Mouse (Mus musculus) retina, postnatal 7 days (tissue): ENCODE measurements around the gene Pate3.
"Not testable (repeated sequence)": the region's sequence is repeated elsewhere in the genome, so short reads cannot be mapped to it uniquely, and the experiment has no call there.

ENCODE experiments used
- DNase-seq: peaks from one replicate; pipeline ENCODE4 v3.0.0-alpha.2; 2012; ENCODE audit warnings: low read depth, low spot score

The Pate3 gene

DNA sequence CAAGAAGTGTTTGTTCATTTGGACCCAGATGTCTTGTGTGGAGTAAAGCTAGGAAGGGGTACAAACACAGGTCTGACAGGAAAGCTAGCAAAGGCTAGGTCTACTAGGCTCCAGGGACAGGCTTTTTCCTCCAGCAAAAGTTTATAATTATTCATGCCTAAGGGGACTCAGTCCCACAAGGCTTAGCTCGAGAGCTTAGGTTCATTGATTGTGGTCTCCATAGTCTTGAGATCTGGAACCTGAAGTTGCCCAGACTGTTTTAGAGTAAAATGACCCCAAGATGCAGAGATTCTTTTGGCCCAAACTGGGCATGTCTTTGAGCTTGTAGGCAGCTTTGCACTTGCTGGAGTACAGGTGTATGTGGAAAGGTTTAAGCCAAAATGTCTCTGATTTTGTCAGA is at the start of gene Pate3:
TSS of gene Pate3 (minus strand) at position 101 of the 400 bp plus-strand sequence.
- no peak for DNase-seq

DNA sequence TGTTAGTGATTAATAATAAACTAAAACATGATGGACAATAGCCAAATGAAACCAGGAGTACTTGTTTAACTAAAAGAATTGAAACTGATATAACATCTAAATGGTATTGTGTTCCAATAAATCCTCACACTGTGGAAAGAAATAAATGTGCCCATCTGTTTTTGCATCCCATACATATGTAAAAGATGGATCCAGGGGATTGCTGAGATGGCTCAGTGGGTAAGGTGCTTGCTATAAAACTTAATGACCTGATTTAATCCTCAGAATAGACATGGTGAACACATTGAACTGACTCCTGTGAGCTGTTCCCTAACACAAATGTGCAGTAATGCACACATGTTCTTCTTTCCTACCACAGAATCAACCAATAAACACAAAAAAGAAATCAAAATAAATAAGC is 43.9 kb upstream of the Pate3 start:
- DNase-seq = no peak

GRCm38 (mm10) chr9:35687013-35687412 is 39.0 kb upstream of the Pate3 start, which contains the start of gene Pate1:
TSS of gene Pate1 (minus strand) at chr9:35687390.
- no peak for DNase-seq

DNA sequence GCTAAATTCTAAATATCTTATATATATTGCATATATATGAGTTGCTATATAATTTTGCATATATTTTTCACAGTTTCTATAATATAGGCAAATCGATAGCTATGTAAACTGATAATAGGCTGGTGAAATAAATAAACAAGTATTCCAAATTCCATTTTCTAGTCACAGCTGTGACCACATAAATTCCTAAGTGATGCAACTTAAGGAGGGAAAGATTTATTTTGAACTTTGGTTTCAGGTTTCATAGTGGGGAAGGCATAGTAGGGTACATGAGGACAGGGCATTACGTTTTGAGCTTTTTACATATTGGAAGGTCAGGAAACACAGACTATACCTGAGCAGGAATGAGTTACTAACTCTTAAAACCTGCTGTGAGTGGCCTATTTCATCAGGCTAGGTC is 25.6 kb upstream of the Pate3 start:
- DNase-seq = no peak

DNA sequence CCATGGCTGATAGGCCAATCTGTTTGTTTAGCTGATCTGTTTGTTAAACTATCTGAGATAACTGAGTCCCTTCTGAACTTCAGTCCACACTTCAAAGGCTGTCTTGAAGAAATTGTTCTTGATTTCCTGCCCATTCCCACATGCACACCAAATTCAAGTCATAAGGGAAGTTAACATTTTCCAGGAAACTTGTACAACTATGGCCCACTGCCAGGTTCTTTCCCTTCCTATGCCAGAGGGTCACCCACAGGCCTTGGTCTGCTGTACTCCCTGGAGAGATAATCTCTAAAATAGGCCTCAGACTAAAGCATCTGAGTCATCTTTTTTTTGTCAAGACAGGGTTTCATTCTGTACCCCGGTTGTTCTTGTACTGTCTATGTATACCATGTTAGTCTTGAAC is 15.0 kb downstream of the Pate3 start:
- DNase-seq = no peak

GRCm38 (mm10) chr9:35616784-35617183 is 31.2 kb downstream of the Pate3 start:
- DNase-seq = not testable (repeated sequence)

DNA sequence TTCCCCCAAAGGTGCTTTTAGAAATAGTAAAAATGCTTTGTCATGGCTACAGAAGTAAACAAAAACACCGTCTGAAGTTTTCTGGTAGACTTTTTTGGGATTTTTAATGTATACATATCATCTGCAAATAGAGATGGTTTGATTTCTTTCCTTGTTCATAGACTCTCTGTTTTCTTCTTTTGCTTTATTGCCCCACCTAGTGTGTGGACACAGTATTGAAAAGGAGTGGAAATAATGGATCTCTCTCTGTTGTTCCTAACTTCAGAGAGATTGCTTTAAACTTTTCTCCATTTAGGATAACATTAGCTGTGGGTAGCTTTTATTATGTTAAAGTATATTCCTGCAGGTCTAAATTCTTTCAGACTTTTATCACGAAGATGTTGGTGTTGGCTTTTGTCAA is 34.0 kb downstream of the Pate3 start:
- DNase-seq = no peak

GRCm38 (mm10) chr9:35611841-35612240 is 36.2 kb downstream of the Pate3 start, which contains the start of gene Pate4:
TSS of gene Pate4 (minus strand) at chr9:35611941.
- no peak for DNase-seq

DNA sequence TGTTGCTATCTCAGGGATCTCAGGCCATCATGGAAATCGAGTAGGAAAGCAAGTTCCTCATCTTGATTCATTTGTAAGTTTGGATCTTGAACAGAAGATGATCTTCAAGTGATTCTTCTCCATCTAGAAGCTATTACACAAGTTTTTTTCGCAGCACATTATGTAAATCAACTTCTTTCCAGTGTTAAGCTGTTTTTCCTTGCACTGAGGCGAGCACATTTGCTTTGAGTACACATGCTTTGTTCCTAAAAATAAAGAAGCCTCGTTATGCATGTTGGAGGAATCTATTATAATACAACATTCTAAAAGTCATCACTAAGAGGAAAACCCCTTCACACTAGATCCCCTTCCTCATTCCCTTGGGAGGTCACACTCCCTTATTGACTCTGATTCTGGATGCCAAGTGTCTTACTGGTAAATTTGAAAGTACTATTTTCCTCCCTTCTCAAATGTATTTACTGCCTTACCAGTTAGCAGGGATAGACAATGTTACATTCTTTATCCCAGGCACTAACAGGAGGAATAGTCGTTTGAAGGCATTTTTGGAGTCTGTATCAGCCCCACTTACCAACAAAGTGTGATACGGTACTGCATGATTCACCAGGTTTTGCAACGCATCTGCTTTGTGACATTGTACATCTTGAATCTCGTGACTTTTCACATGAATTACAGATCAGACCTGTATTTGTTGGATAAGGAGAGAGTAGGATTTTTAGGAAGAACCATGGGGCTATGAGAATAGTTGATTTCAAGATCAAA is 40.2 kb downstream of the Pate3 start:
- DNase-seq = no peak
